8 mouse cellular contexts compared by ENCODE assay signal in the genomic region with DNA sequence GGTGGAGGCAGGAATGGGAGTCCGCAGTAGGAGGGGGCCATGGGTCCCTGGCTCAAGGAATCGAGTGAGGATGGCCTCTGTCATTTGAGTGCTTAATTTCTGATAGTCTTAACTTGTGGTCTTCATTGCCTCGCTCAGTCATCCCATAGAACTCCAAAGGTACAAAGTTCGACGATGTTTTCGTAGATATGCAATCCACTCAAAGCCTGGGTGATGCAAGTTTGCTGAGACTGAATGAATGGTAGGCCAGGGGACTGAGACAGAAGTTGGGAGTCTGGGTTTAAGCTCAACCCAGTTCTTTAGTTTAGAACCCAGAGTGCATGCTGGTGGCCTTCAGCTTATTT. TPM values are rescaled to one million over a fixed set of nuclear protein-coding genes. Genes with fewer than 3 reads are reported as not detected.
DNase-seq lines count a peak whose midpoint lies in the region; ATAC-seq and TF ChIP-seq lines count a peak whose summit lies in the region.

A gene (minus strand): TSS at position 240 of the 344 bp plus-strand sequence.

- H3K27ac ChIP-seq in left cerebral cortex, adult 2 months = peak within 1 kb of the TSS; percentile 81
- peak within 1 kb of the TSS; percentile 49 for H3K27ac ChIP-seq in bone marrow macrophage, adult 2 months (ENCODE audit: insufficient read depth, low read depth, low read length)
- peak within 1 kb of the TSS; percentile 40; the same call in 1 of the 2 replicates for H3K27ac ChIP-seq in heart, embryonic 12.5 days (ENCODE audit: poor library complexity, severe bottlenecking)
- H3K27ac ChIP-seq in small intestine, adult 2 months (ENCODE audit: insufficient read depth, low read depth, low read length) = peak within 1 kb of the TSS; percentile 41

- peak within 1 kb of the TSS; percentile 90 for H3K9ac ChIP-seq in heart, embryonic 12.5 days

- TF ChIP-seq POLR2A in bone marrow macrophage, adult 2 months (IDR thresholded peaks at IDR 0.05; ENCODE audit: borderline replicate concordance, low read depth, low read length) = no peak
- no peak for TF ChIP-seq POLR2A in small intestine, adult 2 months (IDR thresholded peaks at IDR 0.05; ENCODE audit: low read depth, low read length)

- peaks cover 8% of the 10 kb centered on the region; the same call in 1 of the 2 replicates for H3K36me3 ChIP-seq in heart, embryonic 12.5 days
- H3K36me3 ChIP-seq in small intestine, adult 2 months (ENCODE audit: control insufficient read depth, insufficient read depth, low read length) = peaks cover 2% of the 10 kb centered on the region

- ATAC-seq in heart, embryonic 12.5 days (ENCODE audit: insufficient number of reproducible peaks, low FRiP score) = no peak

- H3K4me2 ChIP-seq in heart, embryonic 12.5 days = peak within 1 kb of the TSS; percentile 96

- H3K27me3 ChIP-seq in heart, embryonic 12.5 days (replicated peaks) = no peaks in the 10 kb centered on the region
- no peaks in the 10 kb centered on the region for H3K27me3 ChIP-seq in small intestine, adult 2 months (ENCODE audit: control insufficient read depth, insufficient read depth, low read length)

- intact Hi-C loops in left cerebral cortex, adult 2 months (cut with DNase I) = loop anchor here (2.0 to 5.0 kb wide), 2 partner anchors 111 to 159 kb away; a partner anchor contains a TSS
- intact Hi-C loops in left cerebral cortex, postnatal 4 days (cut with DNase I) = no loop called here

- peaks cover 21% of the 10 kb centered on the region for H3K4me1 ChIP-seq in bone marrow macrophage, adult 2 months (ENCODE audit: control insufficient read depth, insufficient read depth, low read length)
- peaks cover 16% of the 10 kb centered on the region for H3K4me1 ChIP-seq in heart, embryonic 12.5 days (replicated peaks)
- peaks cover 3% of the 10 kb centered on the region for H3K4me1 ChIP-seq in small intestine, adult 2 months (ENCODE audit: control insufficient read depth, insufficient read depth, insufficient read length, low read length)

- H3K9me3 ChIP-seq in heart, embryonic 12.5 days (replicated peaks) = no peaks in the 10 kb centered on the region

- H3K4me3 ChIP-seq in left cerebral cortex, adult 2 months = peak within 1 kb of the TSS; percentile 99
- H3K4me3 ChIP-seq in bone marrow macrophage, adult 2 months (ENCODE audit: insufficient read depth, low read length) = peak within 1 kb of the TSS; percentile 84
- peak within 1 kb of the TSS; percentile 87 for H3K4me3 ChIP-seq in heart, embryonic 12.5 days
- peak within 1 kb of the TSS; percentile 90 for H3K4me3 ChIP-seq in small intestine, adult 2 months (ENCODE audit: low read depth, low read length)

- WGBS in heart, embryonic 12.5 days = 2% methylated on average over 6 of the region's 6 CpGs
- WGBS in small intestine, adult 2 months = 2% methylated on average over 6 of the region's 6 CpGs

- no peak for TF ChIP-seq CTCF in left cerebral cortex, adult 2 months (IDR thresholded peaks at IDR 0.05)
- no peak for TF ChIP-seq CTCF in bone marrow macrophage, adult 2 months (IDR thresholded peaks at IDR 0.05; ENCODE audit: low read depth, low read length)
- TF ChIP-seq CTCF in small intestine, adult 2 months (IDR thresholded peaks at IDR 0.05; ENCODE audit: extremely low read depth, insufficient read length, insufficient replicate concordance, low read depth, low read length) = no peak

- DNase-seq in left cerebral cortex, adult 2 months (ENCODE audit: extremely low spot score in 1 of 2, low spot score in 2 of 2) = no peak
- DNase-seq in left cerebral cortex, adult 11 months (ENCODE audit: low spot score) = no peak
- DNase-seq in left cerebral cortex, postnatal 4 days = no peak
- DNase-seq in frontal cortex, postnatal 36 days (ENCODE audit: low spot score in 2 of 2) = no peak
- no peak for DNase-seq in frontal cortex, postnatal 25 days (ENCODE audit: low spot score in 2 of 2)

RNA-seq across cellular contexts. Expression of the gene that starts here (rescaled TPM):
- total RNA-seq in left cerebral cortex, adult 2 months (2021) = 10 to 100 TPM; 14.1 to 14.9 TPM
- polyA plus RNA-seq in bone marrow macrophage, adult 2 months (2012; ENCODE audit: insufficient read depth, insufficient read length, missing spikeins) = 10.1 and 12.0 TPM in 2 replicates
- 12.7 and 13.7 TPM in 2 replicates for polyA plus RNA-seq in heart, embryonic 12.5 days (2016; fragmentation: Nextera tagmentation; extraction: Ambion mirVana)
- 10 to 100 TPM; 14.4 to 15.3 TPM for total RNA-seq in left cerebral cortex, postnatal 4 days (2021)
- polyA plus RNA-seq in small intestine, adult 2 months (2012; rRNA removed) = 5.2 and 6.6 TPM in 2 replicates
